Mouse (Mus musculus) ES-Bruce4 (cell line): Measurements from ENCODE around the gene Mre11a.

Experiments
- CTCF ChIP-seq: IDR thresholded peaks from one replicate; pipeline ENCODE4 v1.8.1; 2011; ENCODE audit warnings: low read depth, low read length
- EP300 ChIP-seq: IDR thresholded peaks from 2 replicates; pipeline ENCODE4 v1.6.1; 2011; ENCODE audit warnings: low read depth, low read length; ENCODE audit not compliant: insufficient read depth

DNA sequence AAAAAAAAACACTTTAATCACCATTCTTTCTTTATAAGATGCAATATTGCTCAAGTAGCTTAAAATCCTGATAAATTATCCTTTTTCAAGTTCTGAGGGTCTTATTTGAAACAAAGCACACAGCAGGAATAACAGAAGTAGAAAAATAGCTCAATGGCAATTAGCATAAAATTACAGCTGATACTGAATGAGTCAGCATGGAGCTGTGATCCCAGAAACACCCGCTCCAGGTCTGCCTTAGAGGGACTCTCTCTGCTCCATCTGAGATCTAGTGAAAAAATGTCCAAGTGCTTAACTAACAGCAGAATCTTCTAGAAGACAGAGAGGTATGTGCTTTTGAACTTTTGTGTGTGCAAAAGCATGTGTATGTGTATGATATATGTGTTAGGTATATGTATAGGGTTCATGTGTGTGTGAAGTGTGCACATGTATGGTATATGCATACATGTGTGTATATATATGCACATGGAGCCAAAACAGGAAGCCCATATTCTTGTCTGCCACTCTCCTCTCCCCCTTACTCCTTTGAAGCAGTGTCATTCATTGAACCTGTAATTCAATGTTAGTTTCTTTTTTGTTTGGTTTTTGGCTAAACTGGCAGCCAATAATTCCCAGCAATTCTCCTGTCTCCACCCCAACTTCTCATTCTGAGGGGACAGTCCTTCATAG, 63.9 kb downstream of the Mre11a start:
- TF ChIP-seq CTCF (no peak), EP300 (no peak)
